Mouse (Mus musculus) liver, postnatal 0 days (tissue): Measurements from ENCODE around the gene 1700024P04Rik. TPM values are rescaled to one million over a fixed set of nuclear protein-coding genes. Genes with fewer than 3 reads are reported as not detected.

ENCODE experiments used
- ATAC-seq: fragments of 200-750 bp; cut with Nextera tagmentation; 2 replicates; pipeline ENCODE4 v1.8.0; 2017; ENCODE audit warnings: mild to moderate bottlenecking, moderate library complexity
- DNase-seq: peaks from one replicate; pipeline ENCODE4 v3.0.0-alpha.2; 2016
- H3K27ac ChIP-seq: fragments of 300-500 bp; sonication (generic); 2 replicates; pipeline ENCODE4 v1.5.1; 2014; ENCODE audit warnings: antibody characterized with exemption, moderate library complexity, mild to moderate bottlenecking, low read depth
- H3K27me3 ChIP-seq: fragments of 300-500 bp; sonication (generic); 2 replicates; pipeline ENCODE4 v1.6.1; 2014; ENCODE audit warnings: low read length, control low read depth, mixed read lengths; ENCODE audit not compliant: insufficient read depth
- H3K36me3 ChIP-seq: fragments of 300-500 bp; sonication (generic); replicated peaks from 2 replicates; pipeline ENCODE4 v1.6.1; 2014; ENCODE audit warnings: mild to moderate bottlenecking, control low read depth, low read length, moderate library complexity, mixed read lengths; ENCODE audit not compliant: insufficient read depth
- H3K4me1 ChIP-seq: fragments of 300-500 bp; sonication (generic); 2 replicates; pipeline ENCODE4 v1.6.1; 2014; ENCODE audit warnings: antibody characterized with exemption, mild to moderate bottlenecking, control low read depth; ENCODE audit not compliant: insufficient read depth
- H3K4me2 ChIP-seq: fragments of 300-500 bp; sonication (generic); 2 replicates; pipeline ENCODE4 v1.6.1; 2014; ENCODE audit warnings: low read depth, mild to moderate bottlenecking, low read length, moderate library complexity, mixed read lengths
- H3K4me3 ChIP-seq: fragments of 300-500 bp; sonication (generic); 2 replicates; pipeline ENCODE4 v1.5.1; 2014; ENCODE audit warnings: low read depth, low read length
- H3K9ac ChIP-seq: fragments of 300-500 bp; sonication (generic); replicated peaks from 2 replicates; pipeline ENCODE4 v1.6.1; 2014; ENCODE audit warnings: mild to moderate bottlenecking, moderate library complexity
- H3K9me3 ChIP-seq: fragments of 300-500 bp; sonication (generic); 2 replicates; pipeline ENCODE4 v1.6.1; 2016; ENCODE audit warnings: mild to moderate bottlenecking, control low read depth, low read length, mixed read lengths
- CTCF ChIP-seq: sonication (generic); IDR thresholded peaks from 2 replicates; pipeline ENCODE4 v1.5.1; 2016; ENCODE audit warnings: antibody characterized with exemption, low read depth
- EP300 ChIP-seq: IDR thresholded peaks from 2 replicates; pipeline ENCODE4 v1.6.1; 2016; ENCODE audit warnings: antibody characterized with exemption, low read depth, mild to moderate bottlenecking
- WGBS: fragments of 180-500 bp; shearing (Covaris S2); extraction: QIAGEN DNeasy Blood & Tissue Kit; methylation state at CpG from one replicate; pipeline ENCODE4 v1.1.7; 2014; ENCODE audit not compliant: insufficient replicate concordance; 5-methylcytosine and 5-hydroxymethylcytosine counted together
- polyA plus RNA-seq: library from polyadenylated mRNA; unstranded; fragments of >200 nt; fragmentation: Nextera tagmentation; extraction: Ambion mirVana; gene quantifications from 2 replicates; pipeline ENCODE4 v1.2.1, GENCODE M21; 2015

Gene 1700024P04Rik
- polyA plus RNA-seq, 1 experiment from 2014 or later, result not detected

GRCm38 (mm10) chr13:98971641-98972040, 12.7 kb downstream of the 1700024P04Rik start:
- H3K27ac ChIP-seq, result no peak overlapping the region
- H3K4me2 ChIP-seq, result no peak overlapping the region
- H3K9ac ChIP-seq, result no peak overlapping the region
- H3K4me3 ChIP-seq, result no peak overlapping the region
- TF ChIP-seq EP300 (no peak), CTCF (no peak)
- H3K4me1 ChIP-seq, result peaks cover 8% of the 10 kb centered on the region; the same call in 1 of the 2 replicates
- ATAC-seq (no peak), DNase-seq (no peak)
- H3K9me3 ChIP-seq, result no peaks in the 10 kb centered on the region
- H3K27me3 ChIP-seq, result no peaks in the 10 kb centered on the region
- no peaks in the 10 kb centered on the region for H3K36me3 ChIP-seq
- WGBS, result 73% methylated on average over 5 of the region's 5 CpGs

- 27% methylated on average over 4 of the region's 4 CpGs for WGBS
- Histone ChIP-seq H3K4me2 (no peak overlapping the region), H3K36me3 (no peaks in the 10 kb centered on the region), H3K27ac (no peak overlapping the region), H3K9me3 (no peaks in the 10 kb centered on the region), H3K27me3 (no peaks in the 10 kb centered on the region), H3K4me1 (peaks cover 11% of the 10 kb centered on the region; the same call in 1 of the 2 replicates), H3K4me3 (no peak overlapping the region), H3K9ac (no peak overlapping the region)
- ATAC-seq (no peak), DNase-seq (no peak)
- no peak for TF ChIP-seq EP300
- TF ChIP-seq CTCF, result no peak
These were observed 15.8 kb downstream of the 1700024P04Rik start for GRCm38 (mm10) chr13:98968517-98968916.

DNA sequence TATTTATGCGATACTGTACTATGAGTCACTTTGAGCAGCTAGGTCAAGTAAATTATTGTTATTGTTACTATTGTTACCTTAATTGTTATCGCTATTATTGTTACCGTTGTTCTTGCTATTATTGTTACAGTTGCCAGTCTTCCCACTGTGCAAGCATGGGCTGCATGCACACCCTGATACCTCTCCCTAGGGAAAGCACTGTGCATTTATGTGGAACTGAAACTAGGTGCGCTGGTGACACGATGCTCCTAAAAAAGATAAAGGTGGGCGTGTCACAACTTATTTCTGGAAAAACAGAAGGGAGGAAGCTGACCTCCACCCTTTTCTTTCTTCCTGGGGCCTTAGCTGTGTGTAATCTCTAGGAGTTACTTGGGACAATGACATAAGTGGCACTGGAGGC, 16.4 kb downstream of the 1700024P04Rik start:
- no peak for ATAC-seq
- no peak overlapping the region for H3K4me2 ChIP-seq

DNA sequence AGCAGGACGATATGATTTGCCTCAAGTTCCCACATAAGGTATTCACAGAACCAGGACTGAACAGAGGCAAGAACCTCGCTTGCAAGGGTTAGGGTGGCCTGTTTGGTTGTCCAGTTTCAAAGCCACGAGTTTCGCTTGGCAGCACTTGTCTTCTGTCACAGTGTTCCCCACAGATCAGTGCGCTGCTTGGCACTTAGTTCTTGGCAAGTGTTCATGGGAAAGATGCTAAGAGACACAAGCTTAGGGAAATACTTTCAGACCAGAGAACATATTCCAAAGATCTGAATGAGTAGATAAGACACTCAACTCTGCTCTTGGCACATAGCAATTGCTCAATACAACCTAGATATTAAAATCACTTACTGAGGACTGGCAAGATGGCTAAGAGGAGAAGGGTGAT, 17.8 kb downstream of the 1700024P04Rik start:
- no peaks in the 10 kb centered on the region for H3K27me3 ChIP-seq
- H3K4me1 ChIP-seq, result peaks cover 11% of the 10 kb centered on the region; the same call in 1 of the 2 replicates
- no peak overlapping the region for H3K4me2 ChIP-seq
- H3K27ac ChIP-seq, result no peak overlapping the region
- ATAC-seq (no peak), DNase-seq (no peak)
- WGBS, result 79% methylated on average over 5 of the region's 5 CpGs
- no peaks in the 10 kb centered on the region for H3K9me3 ChIP-seq
- no peak overlapping the region for H3K9ac ChIP-seq
- H3K36me3 ChIP-seq, result no peaks in the 10 kb centered on the region
- TF ChIP-seq CTCF (no peak), EP300 (no peak)
- H3K4me3 ChIP-seq, result no peak overlapping the region

More for the DNA sequence above, 16.4 kb downstream of the 1700024P04Rik start:
- no peaks in the 10 kb centered on the region for H3K27me3 ChIP-seq
- H3K36me3 ChIP-seq, result no peaks in the 10 kb centered on the region
- H3K4me1 ChIP-seq, result peaks cover 11% of the 10 kb centered on the region; the same call in 1 of the 2 replicates
- DNase-seq, result no peak
- no peak for TF ChIP-seq EP300
- no peak for TF ChIP-seq CTCF
- 48% methylated on average over 6 of the region's 6 CpGs for WGBS
- no peak overlapping the region for H3K9ac ChIP-seq
- H3K4me3 ChIP-seq, result no peak overlapping the region
- H3K9me3 ChIP-seq, result no peaks in the 10 kb centered on the region
- H3K27ac ChIP-seq, result no peak overlapping the region

- DNase-seq (no peak), ATAC-seq (no peak)
- Histone ChIP-seq H3K27ac (no peak overlapping the region), H3K27me3 (no peaks in the 10 kb centered on the region), H3K4me1 (peaks cover 6% of the 10 kb centered on the region; the same call in 1 of the 2 replicates), H3K36me3 (no peaks in the 10 kb centered on the region), H3K4me2 (no peak overlapping the region), H3K9ac (no peak overlapping the region), H3K9me3 (no peaks in the 10 kb centered on the region), H3K4me3 (no peak overlapping the region)
- 76% methylated on average over 1 of the region's 1 CpGs for WGBS
- no peak for TF ChIP-seq CTCF
- no peak for TF ChIP-seq EP300
These were observed 20.8 kb downstream of the 1700024P04Rik start for GRCm38 (mm10) chr13:98963612-98964011.

DNA sequence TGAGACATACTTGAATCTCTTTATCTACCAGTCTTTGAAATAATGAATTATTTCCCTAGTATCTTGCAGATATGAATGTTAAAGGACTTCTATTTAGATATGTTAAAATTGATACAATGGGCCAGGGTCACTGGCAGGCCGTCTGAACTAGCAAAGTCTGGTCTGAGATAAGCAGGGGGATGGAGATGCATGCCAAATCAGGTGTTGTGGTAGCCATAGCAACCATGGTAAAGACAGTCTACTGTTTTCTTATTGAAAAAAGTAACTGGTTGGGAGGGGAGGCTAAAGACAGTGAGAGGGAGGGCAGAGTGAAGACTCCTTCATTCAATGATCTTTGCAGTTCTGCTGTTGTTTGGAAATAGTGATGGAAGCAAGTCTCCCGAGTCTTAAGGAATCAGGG, 26.2 kb downstream of the 1700024P04Rik start:
- DNase-seq (no peak), ATAC-seq (no peak)
- Histone ChIP-seq H3K4me3 (no peak overlapping the region), H3K27me3 (no peaks in the 10 kb centered on the region), H3K9me3 (no peaks in the 10 kb centered on the region), H3K27ac (no peak overlapping the region), H3K9ac (no peak overlapping the region), H3K36me3 (no peaks in the 10 kb centered on the region), H3K4me1 (peaks cover 18% of the 10 kb centered on the region), H3K4me2 (no peak overlapping the region)
- TF ChIP-seq CTCF (no peak), EP300 (no peak)
- WGBS, result 60% methylated on average over 2 of the region's 2 CpGs
